Mouse (Mus musculus) bone marrow, adult 2 months (tissue): ENCODE measurements at regions not wholly inside any gene's neighbourhood (a gene's known extent, or its start where the extent isn't known, plus 50 kb on each side); places are given as distances from the start of the nearest gene placed in this dataset.
A peak's percentile ranks its signal among the peaks of the same experiment; 100 is the strongest.

Source experiments
- H3K27ac ChIP-seq: fragments of 200-500 bp; 2 replicates; pipeline ENCODE4 v1.5.1; 2012; ENCODE audit warnings: low read depth, mild to moderate bottlenecking, control low read depth, inconsistent platforms, low read length; ENCODE audit not compliant: control insufficient read depth, poor library complexity, insufficient read depth
- H3K4me1 ChIP-seq: fragments of 200-500 bp; 2 replicates; pipeline ENCODE4 v1.6.1; 2011; ENCODE audit warnings: low read length; ENCODE audit not compliant: control insufficient read depth, insufficient read depth
- H3K4me3 ChIP-seq: fragments of 200-500 bp; replicated peaks from 2 replicates; pipeline ENCODE3; 2011; ENCODE audit warnings: mild to moderate bottlenecking, low read depth, low read length, control low read depth; ENCODE audit not compliant: control insufficient read depth
- CTCF ChIP-seq: fragments of 200-500 bp; IDR thresholded peaks from 2 replicates; pipeline ENCODE4 v1.5.1; 2011; ENCODE audit warnings: low read length, control low read depth; ENCODE audit not compliant: control insufficient read depth, insufficient read depth
- POLR2A ChIP-seq: fragments of 200-500 bp; IDR thresholded peaks from 2 replicates; pipeline ENCODE4 v1.6.1; 2011; ENCODE audit warnings: low read depth, mild to moderate bottlenecking, control low read depth, low read length, borderline replicate concordance; ENCODE audit not compliant: control insufficient read depth
- WGBS: fragments of 180-500 bp; shearing (Covaris S2); methylation state at CpG from one replicate; pipeline ENCODE4 v1.1.7; 2018; 5-methylcytosine and 5-hydroxymethylcytosine counted together

- WGBS = 81% methylated on average over 2 of the region's 2 CpGs
- H3K4me1 ChIP-seq = peaks cover 7% of the 10 kb centered on the region; the same call in 1 of the 2 replicates
- no peak for TF ChIP-seq CTCF
- no peak for TF ChIP-seq POLR2A
- no peak overlapping the region for H3K4me3 ChIP-seq
- 0 out of 2 replicates have a peak overlapping the region, but pooled peaks have one; percentile 2 for H3K27ac ChIP-seq
Observed at GRCm38 (mm10) chr17:31748158-31748557, 70.6 kb downstream of the Cryaa start.

GRCm38 (mm10) chr17:31748971-31749370 is 71.4 kb downstream of the Cryaa start:
- WGBS = 83% methylated on average over 6 of the region's 6 CpGs
- TF ChIP-seq CTCF (no peak), POLR2A (no peak)
- Histone ChIP-seq H3K27ac (no peak overlapping the region), H3K4me3 (no peak overlapping the region), H3K4me1 (peaks cover 10% of the 10 kb centered on the region; the same call in 1 of the 2 replicates)

- no peak overlapping the region for H3K4me3 ChIP-seq
- 38% methylated on average over 2 of the region's 2 CpGs for WGBS
- H3K27ac ChIP-seq = no peak overlapping the region
- TF ChIP-seq CTCF = peak; percentile 77
- TF ChIP-seq POLR2A = no peak
- peaks cover 13% of the 10 kb centered on the region for H3K4me1 ChIP-seq
Observed at GRCm38 (mm10) chr17:31751262-31751661, 73.7 kb downstream of the Cryaa start.

GRCm38 (mm10) chr17:31753113-31753858 is 75.7 kb downstream of the Cryaa start:
- TF ChIP-seq CTCF (no peak), POLR2A (no peak)
- H3K4me3 ChIP-seq = no peak overlapping the region
- WGBS = 53% methylated on average over 9 of the region's 9 CpGs

GRCm38 (mm10) chr17:31753859-31754229 is 76.2 kb downstream of the Cryaa start:
- Histone ChIP-seq H3K27ac (peak overlapping the region; percentile 92), H3K4me3 (no peak overlapping the region), H3K4me1 (peaks cover 12% of the 10 kb centered on the region)
- no peak for TF ChIP-seq POLR2A
- TF ChIP-seq CTCF = no peak
- WGBS = 32% methylated on average over 4 of the region's 4 CpGs

More at GRCm38 (mm10) chr17:31753113-31753858, 75.7 kb downstream of the Cryaa start:
- Histone ChIP-seq H3K4me1 (peaks cover 13% of the 10 kb centered on the region), H3K27ac (peak overlapping the region; percentile 92)

GRCm38 (mm10) chr17:31760465-31760864 is 82.9 kb downstream of the Cryaa start:
- TF ChIP-seq POLR2A (no peak), CTCF (no peak)
- peaks cover 3% of the 10 kb centered on the region; the same call in 1 of the 2 replicates for H3K4me1 ChIP-seq
- H3K4me3 ChIP-seq = no peak overlapping the region
- 77% methylated on average over 2 of the region's 2 CpGs for WGBS
- peak overlapping the region; percentile 29; the same call in 1 of the 2 replicates for H3K27ac ChIP-seq

GRCm38 (mm10) chr17:31763078-31763477 is 85.5 kb downstream of the Cryaa start:
- Histone ChIP-seq H3K27ac (no peak overlapping the region), H3K4me3 (no peak overlapping the region), H3K4me1 (peaks cover 3% of the 10 kb centered on the region; the same call in 1 of the 2 replicates)
- WGBS = 67% methylated on average over 5 of the region's 5 CpGs
- TF ChIP-seq POLR2A (no peak), CTCF (peak; percentile 57)

GRCm38 (mm10) chr17:31766779-31767697 is 88.6 kb downstream of the Sik1 start:
- H3K4me1 ChIP-seq = no peaks in the 10 kb centered on the region; the same call in 1 of the 2 replicates
- H3K27ac ChIP-seq = no peak overlapping the region
- TF ChIP-seq CTCF (no peak), POLR2A (no peak)
- no peak overlapping the region for H3K4me3 ChIP-seq
- whole genome bisulfite sequencing = 64% methylated on average over 25 of the region's 25 CpGs
